Mouse (Mus musculus) induced T-regulatory cell, adult 2 months (primary cell): Measurements from ENCODE around the gene Spint1.
A peak's percentile ranks its signal among the peaks of the same experiment; 100 is the strongest.

Source experiments
- DNase-seq: peaks from one replicate; pipeline ENCODE4 v3.0.0-alpha.2; 2012; ENCODE audit warnings: low read depth

Spint1 gene

GRCm38 (mm10) chr2:119242548-119242947 is 5.4 kb downstream of the Spint1 start:
- DNase-seq = no peak

DNA sequence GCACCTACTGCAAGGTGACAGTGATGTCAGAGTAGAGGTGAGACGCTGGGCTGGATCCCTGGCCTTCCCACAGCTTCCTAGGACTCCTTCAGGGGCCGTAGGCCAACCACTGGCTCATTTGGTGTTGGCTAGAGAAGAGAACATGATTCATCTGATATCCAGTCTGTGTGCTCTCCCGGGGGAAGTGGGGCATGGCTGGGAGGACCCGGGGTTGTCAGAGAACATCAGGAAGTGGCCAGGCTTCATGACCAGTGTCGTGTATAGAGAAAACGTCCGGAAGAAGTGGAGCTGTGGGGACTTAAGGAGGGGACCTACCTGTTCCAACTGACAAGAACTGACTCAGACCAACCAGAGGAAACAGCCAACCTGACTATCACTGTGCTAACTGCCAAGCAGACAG is 8.1 kb downstream of the Spint1 start:
- no peak for DNase-seq

DNA sequence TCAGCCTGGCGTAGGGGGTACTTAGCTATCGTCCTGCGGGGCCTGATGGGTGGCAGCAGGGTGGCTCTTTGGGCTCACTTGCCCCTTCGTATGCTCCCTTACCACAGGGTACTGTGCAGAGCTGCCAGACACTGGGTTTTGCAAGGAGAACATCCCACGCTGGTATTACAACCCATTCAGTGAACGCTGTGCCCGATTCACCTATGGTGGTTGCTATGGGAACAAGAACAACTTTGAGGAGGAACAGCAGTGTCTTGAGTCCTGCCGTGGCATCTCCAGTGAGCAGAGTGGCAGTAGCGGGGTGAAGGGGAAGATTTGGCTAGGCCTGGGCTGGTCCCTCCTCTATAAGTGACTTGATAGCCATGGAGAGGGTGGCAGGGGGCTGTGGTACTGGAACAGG is 10.7 kb downstream of the Spint1 start:
- DNase-seq = no peak

GRCm38 (mm10) chr2:119249592-119250061 is 12.5 kb downstream of the Spint1 start:
- DNase-seq = no peak

DNA sequence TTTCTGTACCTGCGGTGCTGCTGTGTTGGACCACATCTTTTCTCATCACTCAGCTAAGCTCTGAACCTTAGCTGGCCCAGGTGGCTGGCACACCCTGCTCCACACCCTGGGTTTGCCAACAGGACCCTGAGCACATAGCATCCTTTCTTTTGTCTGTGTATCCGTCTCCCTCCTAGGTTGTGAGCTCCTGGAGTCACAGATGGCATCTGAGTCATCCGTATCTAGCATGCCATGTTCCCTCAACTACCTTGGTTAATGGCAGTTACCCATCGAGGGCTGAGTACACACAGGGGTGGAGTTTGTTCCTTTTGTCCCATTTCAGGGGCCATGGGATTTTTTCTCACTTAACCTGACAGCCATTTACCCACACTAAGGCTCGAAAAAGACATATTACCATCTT is 13.2 kb downstream of the Spint1 start:
- no peak for DNase-seq

DNA sequence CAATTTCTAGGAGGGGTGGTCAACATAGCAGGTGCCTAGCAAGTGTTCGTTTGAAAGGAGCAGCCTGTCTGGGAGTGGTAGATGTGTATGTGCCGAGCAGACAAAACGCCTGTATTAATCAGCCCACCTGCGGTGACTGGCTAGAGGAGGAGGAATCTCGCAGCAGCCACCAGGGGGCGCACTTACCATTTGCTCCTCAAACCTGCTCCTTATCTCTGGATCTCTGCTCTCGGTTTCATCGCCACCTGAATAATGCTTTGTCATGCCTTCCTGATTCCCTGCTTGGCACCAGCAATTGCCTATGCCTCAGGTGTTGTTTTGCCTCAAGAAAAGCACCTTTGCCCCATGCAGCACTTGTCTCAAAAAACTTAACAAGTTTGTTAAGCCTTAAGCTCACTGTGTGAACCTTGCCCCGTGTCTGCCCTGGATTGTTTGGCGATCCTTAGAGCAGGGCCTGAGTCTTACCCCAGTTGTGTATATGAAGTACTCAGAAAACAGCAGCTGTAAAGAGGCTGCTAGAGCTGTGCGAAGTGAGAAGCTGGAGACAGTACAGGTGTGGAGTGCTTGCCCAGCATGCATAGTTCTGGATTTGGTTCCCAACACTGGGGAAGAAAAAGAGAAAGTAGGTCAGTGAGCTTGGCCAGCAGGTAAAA is 13.8 kb downstream of the Spint1 start:
- peak; percentile 93 for DNase-seq

DNA sequence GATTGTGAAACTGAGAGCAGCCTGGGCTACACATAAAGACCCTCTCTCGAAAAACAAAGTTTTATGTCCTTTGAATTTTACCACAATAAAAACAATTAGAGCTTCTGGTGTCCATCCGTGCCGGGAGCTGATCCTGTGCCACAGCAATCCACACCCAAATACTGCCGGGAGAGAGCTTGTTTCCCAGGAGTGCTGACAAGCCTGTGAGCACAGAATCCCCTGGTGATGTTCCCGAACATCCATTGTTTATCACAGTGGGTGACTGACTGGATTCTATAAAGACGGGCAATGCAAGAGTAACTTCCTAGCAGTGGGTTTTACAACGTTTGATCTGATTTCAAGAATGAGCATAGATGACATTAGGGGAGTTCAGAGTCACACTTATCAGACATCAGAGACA is 17.8 kb downstream of the Spint1 start:
- DNase-seq = no peak

- DNase-seq = no peak
Measured at GRCm38 (mm10) chr2:119260518-119260917, 23.4 kb downstream of the Spint1 start.

GRCm38 (mm10) chr2:119261326-119261725 is 24.2 kb downstream of the Spint1 start:
- DNase-seq = no peak

DNA sequence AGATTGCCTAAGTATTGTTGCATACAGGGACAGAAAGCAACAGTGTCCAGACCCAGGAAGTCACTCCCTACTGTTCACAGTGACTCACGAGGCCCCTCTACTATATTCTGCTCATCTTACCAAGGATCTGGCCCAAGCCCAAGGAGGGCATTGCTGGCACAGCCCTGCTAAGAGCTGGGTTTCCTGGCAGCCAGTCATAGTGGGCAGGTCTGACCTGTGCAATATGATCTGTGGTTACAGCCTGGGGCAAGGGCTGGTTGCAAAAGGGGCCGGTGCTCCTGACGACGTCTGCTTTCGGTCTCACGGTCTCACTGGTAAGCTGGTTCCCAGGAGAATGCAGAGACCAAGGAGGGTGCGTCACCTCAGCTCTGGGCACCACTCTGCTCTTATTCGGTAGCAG is 25.8 kb downstream of the Spint1 start:
- DNase-seq = no peak

GRCm38 (mm10) chr2:119263813-119264212 is 26.7 kb downstream of the Spint1 start:
- DNase-seq = no peak

GRCm38 (mm10) chr2:119270286-119270642 is 33.1 kb downstream of the Spint1 start:
- DNase-seq = no peak

DNA sequence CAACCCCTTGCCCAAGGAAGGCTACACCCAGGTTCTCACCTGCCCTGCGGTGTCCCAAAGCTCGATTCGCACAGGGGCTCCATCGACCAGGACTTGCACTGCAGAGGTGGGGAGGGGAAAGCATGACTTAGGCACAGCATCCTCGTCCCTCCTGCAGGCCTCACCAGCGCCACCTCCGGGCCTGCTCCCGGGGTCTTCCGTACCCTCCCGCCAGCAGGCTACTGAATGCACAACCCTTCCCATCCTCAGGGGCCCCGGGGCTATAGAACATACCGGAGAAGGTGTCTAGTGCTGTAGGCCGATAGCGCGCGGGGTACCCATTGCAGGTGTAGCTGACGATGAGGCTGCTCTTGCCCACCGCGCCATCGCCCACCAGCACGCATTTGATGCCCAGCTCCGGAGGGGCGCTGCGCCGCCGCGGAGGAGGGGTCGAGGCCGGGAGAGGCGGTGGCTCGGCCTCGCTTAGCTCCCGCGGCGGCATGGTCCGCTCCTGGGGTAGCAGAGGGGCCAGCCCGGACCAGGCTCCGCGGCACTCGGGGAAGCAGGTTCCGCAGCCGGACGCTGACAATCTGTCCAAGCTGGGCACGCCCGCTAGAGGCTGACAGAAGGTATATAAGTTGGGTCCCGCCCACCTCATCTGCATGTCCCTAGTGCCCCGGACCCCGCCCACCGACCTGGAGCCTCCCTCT is 33.6 kb downstream of the Spint1 start, which contains the start of gene Rhov:
Gene Rhov, minus strand, starts transcription at position 630 of the 689 bp plus-strand sequence.
- DNase-seq = peak; percentile 81

DNA sequence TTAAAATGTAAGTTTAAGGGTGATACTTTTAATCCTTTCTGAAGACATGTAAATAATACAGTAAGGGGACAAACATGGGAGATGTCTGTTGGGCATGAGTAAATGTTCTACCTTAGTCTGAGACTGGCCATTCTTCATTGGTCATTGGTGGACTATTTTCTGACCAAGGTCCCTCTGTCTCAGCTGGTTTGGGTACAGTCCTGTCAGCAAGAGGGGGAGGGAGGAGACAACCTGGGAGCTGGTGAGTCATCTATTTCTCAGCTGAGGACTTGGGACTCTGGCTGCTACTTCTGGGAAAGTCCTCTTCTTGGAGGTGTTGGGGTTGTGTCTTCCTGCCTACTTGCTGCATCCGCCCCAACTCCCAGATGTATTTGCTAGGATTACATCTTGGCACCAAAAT is 37.0 kb downstream of the Spint1 start:
- DNase-seq = no peak

DNA sequence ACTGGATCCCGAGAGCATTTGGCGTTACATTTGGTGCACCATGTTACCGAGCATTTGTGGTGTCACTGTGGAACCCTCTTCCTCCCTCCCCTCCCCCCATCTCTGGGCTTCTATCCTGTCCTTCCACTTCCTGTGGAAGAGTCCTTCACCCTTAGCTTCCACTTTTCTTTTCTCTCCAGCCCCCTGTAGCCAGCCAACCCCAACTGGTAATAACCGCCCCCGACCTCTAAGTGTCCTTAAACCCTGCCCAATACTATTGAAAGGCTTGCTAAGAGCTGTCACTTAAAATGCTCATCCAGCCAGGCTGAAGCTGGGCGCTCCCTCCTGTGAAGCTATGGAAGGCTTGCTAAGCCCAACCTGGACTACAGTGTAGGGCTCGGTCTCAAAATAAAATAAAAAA is 39.8 kb downstream of the Spint1 start:
- DNase-seq = no peak

GRCm38 (mm10) chr2:119277810-119278209 is 40.6 kb downstream of the Spint1 start:
- DNase-seq = no peak

GRCm38 (mm10) chr2:119281899-119282565 is 44.9 kb downstream of the Spint1 start:
- no peak for DNase-seq

DNA sequence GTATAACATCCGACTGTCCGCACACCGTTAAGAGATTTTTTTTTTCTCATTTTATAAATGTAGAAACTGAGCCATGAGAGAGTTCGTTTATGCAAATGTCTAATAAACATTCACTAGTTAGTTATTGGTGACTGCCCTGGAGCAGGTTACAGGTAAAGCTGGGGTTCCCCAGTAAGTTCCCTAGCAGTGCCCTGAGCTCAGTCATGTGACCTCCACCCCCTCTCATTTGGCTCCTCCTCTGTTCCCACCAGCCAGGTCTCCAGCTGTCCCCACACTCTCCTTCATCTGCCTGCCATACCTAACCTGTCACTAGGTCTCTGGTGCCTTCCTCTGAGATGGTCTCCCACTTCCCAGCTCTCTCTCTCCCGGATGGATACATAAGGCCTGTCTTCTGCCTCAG is 50.2 kb downstream of the Spint1 start:
- no peak for DNase-seq

DNA sequence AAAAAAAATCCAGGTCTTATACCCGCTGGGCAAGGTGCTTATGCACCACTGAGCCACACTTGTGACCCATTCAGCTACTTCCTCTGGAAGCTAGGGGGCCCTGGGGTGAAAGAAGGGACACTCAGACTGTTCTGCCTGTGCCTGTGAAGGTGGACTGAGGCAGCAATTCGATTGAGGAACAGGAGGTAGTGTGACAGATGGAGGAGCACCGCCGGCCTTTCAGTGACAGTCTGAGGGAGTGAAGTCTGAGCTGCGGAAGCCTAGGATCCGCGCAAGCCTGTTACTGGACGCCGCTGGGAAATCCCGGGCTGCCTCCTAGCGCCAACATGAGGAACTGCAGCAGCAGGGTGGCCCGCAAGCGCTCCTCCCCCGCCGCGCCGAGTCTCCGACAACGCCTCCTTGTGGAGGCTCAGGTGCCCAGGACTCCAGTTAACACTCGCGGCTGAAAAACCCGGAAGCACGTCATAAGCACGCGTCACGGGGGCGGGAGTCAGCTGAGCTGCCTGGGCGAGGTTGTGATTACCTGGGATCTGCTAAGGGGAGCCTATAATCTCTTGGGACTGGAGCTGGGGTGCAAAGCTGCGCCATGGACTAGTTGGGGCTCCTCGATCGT is 51.2 kb downstream of the Spint1 start, which contains the start of gene Vps18:
Gene Vps18, plus strand, starts transcription at position 471 of the 613 bp plus-strand sequence.
- peak; percentile 99 for DNase-seq

GRCm38 (mm10) chr2:119289014-119289416 is 51.9 kb downstream of the Spint1 start:
- DNase-seq = no peak

GRCm38 (mm10) chr2:119292281-119292680 is 55.1 kb downstream of the Spint1 start:
- DNase-seq = no peak

DNA sequence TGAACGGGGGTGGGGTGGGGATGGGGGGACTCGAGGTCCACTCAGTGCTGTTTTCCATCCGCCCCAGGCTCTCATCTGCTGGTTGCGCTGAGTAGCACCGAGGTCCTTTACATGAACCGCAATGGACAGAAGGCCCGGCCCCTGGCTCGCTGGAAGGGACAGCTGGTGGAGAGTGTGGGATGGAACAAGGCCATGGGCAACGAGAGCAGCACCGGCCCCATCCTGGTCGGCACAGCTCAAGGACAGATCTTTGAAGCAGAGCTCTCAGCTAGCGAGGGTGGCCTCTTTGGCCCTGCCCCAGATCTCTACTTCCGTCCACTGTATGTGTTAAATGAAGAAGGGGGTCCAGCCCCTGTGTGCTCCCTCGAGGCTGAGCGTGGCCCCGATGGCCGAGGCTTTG is 55.7 kb downstream of the Spint1 start:
- DNase-seq = no peak

DNA sequence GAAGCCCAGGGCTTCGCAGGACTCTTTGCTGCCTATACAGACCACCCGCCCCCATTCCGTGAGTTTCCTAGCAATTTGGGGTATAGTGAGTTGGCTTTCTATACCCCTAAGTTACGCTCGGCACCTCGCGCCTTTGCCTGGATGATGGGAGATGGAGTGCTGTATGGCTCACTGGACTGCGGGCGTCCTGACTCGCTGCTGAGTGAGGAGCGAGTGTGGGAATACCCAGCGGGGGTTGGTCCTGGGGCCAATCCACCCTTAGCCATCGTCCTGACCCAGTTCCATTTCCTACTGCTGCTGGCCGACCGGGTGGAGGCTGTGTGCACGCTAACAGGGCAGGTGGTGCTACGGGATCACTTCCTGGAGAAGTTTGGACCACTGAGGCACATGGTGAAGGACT is 56.1 kb downstream of the Spint1 start:
- no peak for DNase-seq
